Mouse (Mus musculus) liver, embryonic 16.5 days (tissue): ENCODE data around the gene Aldh1l1. TPM values are rescaled to one million over a fixed set of nuclear protein-coding genes. Genes with fewer than 3 reads are reported as not detected.

Experiments used
- ATAC-seq: fragments of 200-750 bp; cut with Nextera tagmentation; 2 replicates; pipeline ENCODE4 v1.8.0; 2017; ENCODE audit warnings: low read depth, mild to moderate bottlenecking, moderate number of reproducible peaks, moderate library complexity
- H3K27ac ChIP-seq: fragments of 300-500 bp; sonication (generic); 2 replicates; pipeline ENCODE4 v1.5.1; 2014; ENCODE audit warnings: mild to moderate bottlenecking, low read length
- H3K27me3 ChIP-seq: fragments of 300-500 bp; sonication (generic); 2 replicates; pipeline ENCODE4 v1.6.1; 2014; ENCODE audit warnings: low read depth, low read length, mixed read lengths; ENCODE audit not compliant: control insufficient read depth, insufficient read depth
- H3K36me3 ChIP-seq: fragments of 300-500 bp; sonication (generic); 2 replicates; pipeline ENCODE4 v1.6.1; 2014; ENCODE audit warnings: mild to moderate bottlenecking; ENCODE audit not compliant: control insufficient read depth, insufficient read depth
- H3K4me1 ChIP-seq: fragments of 300-500 bp; sonication (generic); 2 replicates; pipeline ENCODE4 v1.6.1; 2014; ENCODE audit warnings: low read depth, low read length, mixed read lengths; ENCODE audit not compliant: control insufficient read depth
- H3K4me2 ChIP-seq: fragments of 300-500 bp; sonication (generic); 2 replicates; pipeline ENCODE4 v1.6.1; 2014; ENCODE audit warnings: low read depth, low read length, mixed read lengths
- H3K4me3 ChIP-seq: fragments of 300-500 bp; sonication (generic); 2 replicates; pipeline ENCODE4 v1.5.1; 2014; ENCODE audit warnings: low read depth, mild to moderate bottlenecking, low read length
- H3K9ac ChIP-seq: fragments of 300-500 bp; sonication (generic); 2 replicates; pipeline ENCODE4 v1.6.1; 2014; ENCODE audit warnings: low read depth, low read length
- H3K9me3 ChIP-seq: fragments of 300-500 bp; sonication (generic); replicated peaks from 2 replicates; pipeline ENCODE4 v1.6.1; 2016; ENCODE audit warnings: low read length; ENCODE audit not compliant: control insufficient read depth
- WGBS: fragments of 180-500 bp; shearing (Covaris S2); extraction: QIAGEN DNeasy Blood & Tissue Kit; methylation state at CpG from one replicate; pipeline ENCODE4 v1.1.7; 2014; ENCODE audit not compliant: insufficient replicate concordance; 5-methylcytosine and 5-hydroxymethylcytosine counted together
- polyA plus RNA-seq: library from polyadenylated mRNA; unstranded; fragments of >200 nt; fragmentation: Nextera tagmentation; extraction: Ambion mirVana; gene quantifications from 2 replicates; pipeline ENCODE4 v1.2.1, GENCODE M21; 2015

Gene Aldh1l1
- polyA plus RNA-seq, 1 experiment from 2014 or later = 48.3 TPM

DNA sequence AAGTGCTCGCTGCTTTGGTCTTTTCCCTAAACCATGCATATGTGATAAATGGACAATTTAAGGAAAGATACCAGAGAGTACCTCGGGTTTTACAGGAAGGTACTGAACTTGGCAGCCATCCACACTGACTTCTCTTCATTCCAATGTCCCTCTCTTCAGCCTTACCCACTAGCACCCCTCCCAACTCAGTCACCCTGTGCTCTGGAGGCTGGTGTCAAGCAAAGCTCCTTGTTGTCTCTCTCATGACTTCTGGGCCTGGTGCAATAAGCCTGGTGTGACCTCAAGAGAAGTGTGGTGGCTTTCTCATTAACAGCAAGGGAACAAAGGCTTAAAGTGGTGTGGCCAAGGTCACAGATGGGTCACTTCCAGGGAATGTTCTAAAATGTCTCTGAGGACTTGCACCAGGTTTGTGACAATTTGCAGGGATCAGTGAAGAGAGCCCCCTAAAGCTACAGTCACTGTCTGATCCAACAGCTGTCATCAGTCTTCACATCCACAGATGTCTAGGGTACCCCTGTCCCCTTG, 70.4 kb downstream of the Aldh1l1 start:
- H3K27ac ChIP-seq = no peak overlapping the region
- no peak overlapping the region for H3K4me3 ChIP-seq
- H3K9me3 ChIP-seq = no peaks in the 10 kb centered on the region
- H3K36me3 ChIP-seq = no peaks in the 10 kb centered on the region
- ATAC-seq = no peak
- peaks cover 3% of the 10 kb centered on the region for H3K4me1 ChIP-seq
- no peaks in the 10 kb centered on the region for H3K27me3 ChIP-seq
- H3K9ac ChIP-seq = no peak overlapping the region
- no peak overlapping the region; the same call in 1 of the 2 replicates for H3K4me2 ChIP-seq
- WGBS = 43% methylated on average over 2 of the region's 2 CpGs

GRCm38 (mm10) chr6:90557077-90557476, 70.8 kb downstream of the Aldh1l1 start:
- Histone ChIP-seq H3K4me2 (no peak overlapping the region), H3K4me3 (no peak overlapping the region), H3K27me3 (no peaks in the 10 kb centered on the region), H3K9ac (no peak overlapping the region), H3K27ac (no peak overlapping the region), H3K36me3 (no peaks in the 10 kb centered on the region), H3K4me1 (peaks cover 3% of the 10 kb centered on the region), H3K9me3 (no peaks in the 10 kb centered on the region)
- WGBS = 72% methylated on average over 7 of the region's 7 CpGs
- ATAC-seq = no peak

DNA sequence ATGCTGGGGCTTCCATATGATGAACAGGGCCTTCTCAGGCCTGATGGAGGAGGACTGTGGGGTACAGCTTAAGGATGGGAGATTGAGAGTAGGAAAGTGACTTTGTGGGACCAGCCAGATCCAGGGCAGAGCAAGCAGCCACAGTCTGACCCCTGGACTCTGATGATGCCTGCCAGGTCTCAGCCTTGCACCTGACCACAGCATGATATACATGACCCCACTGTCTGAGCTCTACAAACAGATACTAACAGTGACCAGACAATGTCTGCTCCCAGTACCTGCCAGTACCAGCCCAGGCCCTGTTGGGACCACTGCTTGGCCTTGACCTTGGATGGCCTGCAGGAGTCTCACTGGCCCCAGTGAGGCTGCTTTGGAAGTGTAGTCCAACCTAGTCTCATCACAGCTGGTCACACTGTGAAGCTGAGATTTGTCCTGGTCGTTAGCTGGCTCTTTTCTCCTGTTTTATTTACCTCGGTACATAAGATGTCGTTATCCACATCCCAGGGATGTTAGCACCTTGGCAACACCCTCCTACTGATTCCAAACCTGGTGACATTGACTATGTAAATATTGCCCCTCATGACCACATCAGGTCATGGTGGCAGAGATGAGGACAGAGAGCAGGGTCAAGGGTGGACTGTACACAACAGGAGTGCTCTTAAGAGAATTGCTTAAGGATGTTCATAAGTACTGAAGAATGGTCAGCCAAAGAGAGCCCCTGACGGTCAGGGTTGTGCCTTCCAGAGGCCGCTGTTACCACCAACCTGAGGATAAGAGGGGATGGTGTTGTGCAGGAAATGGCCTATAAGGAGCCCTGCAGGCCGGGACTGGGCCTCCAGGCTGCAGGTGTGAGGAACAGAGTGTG, 71.8 kb downstream of the Aldh1l1 start:
- Histone ChIP-seq H3K36me3 (no peaks in the 10 kb centered on the region), H3K9ac (no peak overlapping the region), H3K9me3 (no peaks in the 10 kb centered on the region), H3K4me3 (no peak overlapping the region), H3K4me2 (no peak overlapping the region), H3K4me1 (peaks cover 3% of the 10 kb centered on the region), H3K27me3 (no peaks in the 10 kb centered on the region), H3K27ac (no peak overlapping the region)
- WGBS = 50% methylated on average over 6 of the region's 6 CpGs
- peak; percentile 73 for ATAC-seq

DNA sequence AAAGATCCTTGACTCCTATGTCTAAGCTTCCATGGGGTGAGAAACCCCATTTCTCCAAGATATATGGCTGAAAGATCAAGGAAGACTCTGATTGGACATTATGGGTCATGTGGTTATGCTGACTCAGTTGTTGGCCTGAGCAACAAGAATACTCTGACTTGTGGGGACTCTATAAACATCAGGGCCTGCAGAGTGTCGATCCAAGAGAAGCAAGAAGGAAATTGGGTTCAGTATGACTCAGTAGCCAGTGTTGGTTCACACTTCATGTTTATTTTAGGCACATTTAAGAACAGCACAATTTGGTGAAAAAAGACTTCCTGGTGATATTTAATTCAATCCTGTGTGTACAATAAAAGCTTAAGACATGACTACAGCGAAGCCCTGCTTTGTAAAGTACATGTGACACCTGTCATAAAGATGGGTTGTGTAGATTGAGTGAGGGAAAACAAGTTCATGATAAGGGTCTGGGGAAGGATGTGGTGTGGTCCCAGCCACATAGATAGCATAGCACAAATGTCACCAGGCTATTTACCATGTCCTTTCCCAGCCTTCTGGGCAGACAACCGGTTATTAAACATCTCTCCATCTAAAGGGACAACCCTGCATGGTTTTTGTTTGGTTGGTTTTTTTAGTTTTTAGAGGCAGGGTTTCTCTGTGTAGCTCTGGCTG, 74.3 kb downstream of the Aldh1l1 start:
- Histone ChIP-seq H3K4me1 (peaks cover 3% of the 10 kb centered on the region), H3K4me2 (no peak overlapping the region), H3K4me3 (no peak overlapping the region), H3K36me3 (no peaks in the 10 kb centered on the region), H3K27ac (no peak overlapping the region), H3K9ac (no peak overlapping the region), H3K9me3 (no peaks in the 10 kb centered on the region), H3K27me3 (no peaks in the 10 kb centered on the region)
- 20% methylated on average over 3 of the region's 3 CpGs for WGBS
- ATAC-seq = no peak

DNA sequence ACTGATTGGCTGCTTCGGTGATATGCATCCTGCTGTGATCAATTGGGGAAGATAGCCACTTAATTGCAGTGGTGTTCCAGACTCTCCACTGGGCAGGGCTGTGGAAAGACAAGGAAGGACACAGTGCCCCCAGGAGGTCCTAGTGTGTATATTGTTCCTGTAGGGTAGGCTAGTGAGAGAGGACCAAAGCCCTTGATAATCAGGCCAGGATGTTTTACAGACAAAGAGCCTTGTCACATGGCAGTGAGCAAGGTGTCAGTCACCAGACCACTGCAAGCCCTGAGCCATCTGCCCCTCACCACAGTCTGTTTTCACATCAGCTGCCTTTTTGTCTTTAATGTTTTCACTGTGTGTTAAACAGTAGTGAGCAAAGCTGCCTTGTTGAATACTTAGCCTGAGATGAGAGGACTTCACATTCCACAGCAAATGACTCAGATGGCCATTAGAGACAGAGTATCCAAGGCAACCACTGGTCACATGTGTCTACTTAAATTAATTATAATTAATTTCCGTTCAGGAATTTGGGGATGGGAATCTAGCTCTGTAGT, 75.1 kb downstream of the Aldh1l1 start:
- H3K36me3 ChIP-seq = no peaks in the 10 kb centered on the region
- H3K9ac ChIP-seq = no peak overlapping the region
- no peak overlapping the region for H3K4me3 ChIP-seq
- ATAC-seq = no peak
- 30% methylated on average over 2 of the region's 2 CpGs for WGBS
- peaks cover 3% of the 10 kb centered on the region for H3K4me1 ChIP-seq
- no peak overlapping the region for H3K27ac ChIP-seq
- H3K9me3 ChIP-seq = no peaks in the 10 kb centered on the region
- H3K27me3 ChIP-seq = no peaks in the 10 kb centered on the region
- no peak overlapping the region for H3K4me2 ChIP-seq

DNA sequence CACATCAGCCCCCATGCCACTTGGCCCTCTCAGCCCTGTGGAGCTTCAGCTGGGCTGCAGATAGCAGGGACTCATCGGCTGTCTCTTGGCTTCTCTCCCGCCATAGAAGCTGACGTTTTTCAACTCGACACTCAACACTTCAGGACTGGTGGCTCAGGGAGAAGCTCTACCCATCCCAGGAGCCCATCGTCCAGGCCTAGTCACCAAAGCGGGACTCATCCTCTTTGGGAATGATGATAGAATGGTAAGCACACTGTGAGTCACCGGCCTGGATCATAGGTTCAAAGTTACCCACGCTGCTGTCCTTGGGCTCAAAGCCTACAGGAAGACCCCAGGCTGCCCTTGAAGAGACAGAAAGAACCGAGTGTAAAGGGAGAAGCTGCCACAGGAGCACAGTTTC, 78.0 kb downstream of the Aldh1l1 start:
- H3K36me3 ChIP-seq = no peaks in the 10 kb centered on the region
- H3K4me1 ChIP-seq = no peaks in the 10 kb centered on the region
- no peak overlapping the region for H3K27ac ChIP-seq
- no peak overlapping the region for H3K4me3 ChIP-seq
- no peaks in the 10 kb centered on the region for H3K9me3 ChIP-seq
- H3K9ac ChIP-seq = no peak overlapping the region
- WGBS = 64% methylated on average over 9 of the region's 9 CpGs
- ATAC-seq = no peak
- H3K27me3 ChIP-seq = no peaks in the 10 kb centered on the region
- H3K4me2 ChIP-seq = no peak overlapping the region

DNA sequence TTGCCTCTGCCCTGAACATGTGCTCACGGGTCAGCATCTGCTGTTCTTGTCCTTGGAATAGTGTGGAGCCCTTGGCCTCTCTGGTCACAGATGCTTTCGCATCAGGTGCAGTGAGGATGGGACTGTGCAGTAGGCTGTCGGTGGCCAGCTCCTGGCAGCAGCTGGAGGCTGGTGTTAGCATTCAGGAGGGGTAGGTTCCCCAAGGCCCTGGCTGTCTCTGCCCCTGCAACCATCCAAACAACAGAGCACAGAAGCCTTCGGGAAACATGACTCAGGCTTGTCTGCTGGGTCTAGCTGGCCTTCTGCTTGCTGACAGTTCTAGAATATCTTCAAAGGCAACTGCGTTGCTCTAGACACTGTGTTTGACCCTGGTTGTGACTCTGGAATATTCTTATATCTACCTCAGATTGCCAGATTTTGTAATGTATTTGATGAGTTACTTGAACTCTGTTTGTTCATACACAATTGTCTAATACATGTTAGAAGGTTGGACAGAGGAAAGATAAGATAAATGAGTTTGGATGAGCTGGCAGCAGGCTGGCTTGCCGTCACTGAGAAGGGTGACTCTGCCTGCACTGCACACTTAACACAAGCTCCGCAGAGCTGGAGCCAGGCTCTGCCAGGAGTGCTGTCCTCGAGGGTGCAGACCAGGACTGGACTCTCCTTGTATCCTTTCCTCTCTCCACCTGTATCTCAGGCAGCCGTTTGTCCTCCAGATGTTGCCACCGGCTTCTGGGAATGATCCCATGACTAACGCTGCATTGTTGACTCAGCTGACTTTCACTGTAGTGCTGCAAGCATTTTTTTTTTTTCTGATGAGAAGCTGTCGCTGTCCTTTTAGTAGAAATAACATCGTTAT, 79.4 kb downstream of the Aldh1l1 start:
- no peaks in the 10 kb centered on the region for H3K27me3 ChIP-seq
- no peaks in the 10 kb centered on the region for H3K36me3 ChIP-seq
- no peaks in the 10 kb centered on the region for H3K9me3 ChIP-seq
- H3K9ac ChIP-seq = no peak overlapping the region
- WGBS = 58% methylated on average over 13 of the region's 13 CpGs
- H3K4me1 ChIP-seq = no peaks in the 10 kb centered on the region
- no peak overlapping the region for H3K4me2 ChIP-seq
- no peak for ATAC-seq
- no peak overlapping the region for H3K4me3 ChIP-seq
- H3K27ac ChIP-seq = no peak overlapping the region

- 58% methylated on average over 3 of the region's 3 CpGs for WGBS
- Histone ChIP-seq H3K4me3 (no peak overlapping the region), H3K9ac (no peak overlapping the region), H3K27ac (no peak overlapping the region), H3K27me3 (no peaks in the 10 kb centered on the region), H3K36me3 (no peaks in the 10 kb centered on the region), H3K9me3 (no peaks in the 10 kb centered on the region), H3K4me2 (no peak overlapping the region), H3K4me1 (no peaks in the 10 kb centered on the region)
- ATAC-seq = no peak
Observed at GRCm38 (mm10) chr6:90567486-90567885, 81.3 kb downstream of the Aldh1l1 start.
